Mouse (Mus musculus) kidney, embryonic 15.5 days (tissue): ENCODE data around the gene Gm28961. TPM values are rescaled to one million over a fixed set of nuclear protein-coding genes. Genes with fewer than 3 reads are reported as not detected.
"Not testable (repeated sequence)": the region's sequence is repeated elsewhere in the genome, so short reads cannot be mapped to it uniquely, and the experiment has no call there.

ENCODE experiments used
- ATAC-seq: fragments of 200-750 bp; cut with Nextera tagmentation; replicated peaks from 2 replicates; pipeline ENCODE4 v1.8.0; 2017; ENCODE audit warnings: moderate TSS enrichment; ENCODE audit not compliant: low FRiP score
- H3K27ac ChIP-seq: fragments of 300-500 bp; sonication (generic); 2 replicates; pipeline ENCODE4 v1.5.1; 2015; ENCODE audit warnings: mild to moderate bottlenecking, inconsistent platforms
- H3K27me3 ChIP-seq: fragments of 300-500 bp; sonication (generic); 2 replicates; pipeline ENCODE4 v1.6.1; 2015; ENCODE audit warnings: inconsistent platforms
- H3K36me3 ChIP-seq: fragments of 300-500 bp; sonication (generic); 2 replicates; pipeline ENCODE4 v1.6.1; 2015; ENCODE audit warnings: inconsistent platforms
- H3K4me1 ChIP-seq: fragments of 300-500 bp; sonication (generic); 2 replicates; pipeline ENCODE4 v1.6.1; 2015; ENCODE audit warnings: inconsistent platforms
- H3K4me2 ChIP-seq: fragments of 300-500 bp; sonication (generic); 2 replicates; pipeline ENCODE4 v1.6.1; 2015; ENCODE audit warnings: moderate library complexity, mild to moderate bottlenecking, inconsistent platforms
- H3K4me3 ChIP-seq: fragments of 300-500 bp; sonication (generic); replicated peaks from 2 replicates; pipeline ENCODE4 v1.5.1; 2015; ENCODE audit warnings: mild to moderate bottlenecking, inconsistent platforms
- H3K9ac ChIP-seq: fragments of 300-500 bp; sonication (generic); 2 replicates; pipeline ENCODE4 v1.6.1; 2015; ENCODE audit warnings: mild to moderate bottlenecking, inconsistent platforms
- H3K9me3 ChIP-seq: fragments of 300-500 bp; sonication (generic); replicated peaks from 2 replicates; pipeline ENCODE4 v1.6.1; 2016; ENCODE audit warnings: inconsistent platforms
- WGBS: fragments of 180-500 bp; shearing (Covaris S2); methylation state at CpG from one replicate; pipeline ENCODE4 v1.1.7; 2015; ENCODE audit warnings: mixed read lengths; 5-methylcytosine and 5-hydroxymethylcytosine counted together
- polyA plus RNA-seq: library from polyadenylated mRNA; unstranded; fragments of >200 nt; fragmentation: Nextera tagmentation; extraction: Ambion mirVana; gene quantifications from 2 replicates; pipeline ENCODE4 v1.2.1, GENCODE M21; 2015

The Gm28961 gene
- polyA plus RNA-seq = not detected in 2 replicates

DNA sequence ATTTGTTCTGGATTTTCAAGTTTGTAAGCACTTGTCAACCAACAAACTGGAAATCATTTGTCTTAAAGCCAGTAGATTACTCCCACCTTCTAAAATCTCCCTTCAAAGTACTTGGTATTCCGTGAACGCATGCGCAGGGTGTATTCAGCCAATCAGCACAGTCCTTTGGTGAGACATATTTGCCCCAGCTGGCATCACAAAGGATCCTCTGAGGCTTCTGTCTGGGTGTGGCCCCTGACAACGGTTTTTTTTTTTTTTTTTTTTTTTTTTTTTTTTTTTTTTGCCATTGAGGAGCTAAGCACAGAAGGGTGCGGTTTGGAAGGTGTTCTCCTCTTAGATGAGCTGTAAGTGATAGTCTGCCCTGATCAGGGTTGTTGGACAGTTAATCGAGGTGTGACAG lies at the start of gene Gm28961:
Gene Gm28961, plus strand, starts transcription at position 301 of the 400 bp plus-strand sequence.
- H3K4me3 ChIP-seq, H3K9me3 ChIP-seq, H3K4me1 ChIP-seq, H3K9ac ChIP-seq, H3K36me3 ChIP-seq, H3K27me3 ChIP-seq, H3K27ac ChIP-seq, ATAC-seq, H3K4me2 ChIP-seq: not testable (repeated sequence)
- no CpG with 5 or more reads among the region's 6 CpGs for WGBS

Other genes with a start within 250 kb of the Gm28961 start
- gene Gm21943, start 172.0 kb upstream of the Gm28961 start, polyA plus RNA-seq = not detected in 2 replicates